Mouse (Mus musculus): ENCODE results near the gene Mtmr3.

Gene Mtmr3

DNA sequence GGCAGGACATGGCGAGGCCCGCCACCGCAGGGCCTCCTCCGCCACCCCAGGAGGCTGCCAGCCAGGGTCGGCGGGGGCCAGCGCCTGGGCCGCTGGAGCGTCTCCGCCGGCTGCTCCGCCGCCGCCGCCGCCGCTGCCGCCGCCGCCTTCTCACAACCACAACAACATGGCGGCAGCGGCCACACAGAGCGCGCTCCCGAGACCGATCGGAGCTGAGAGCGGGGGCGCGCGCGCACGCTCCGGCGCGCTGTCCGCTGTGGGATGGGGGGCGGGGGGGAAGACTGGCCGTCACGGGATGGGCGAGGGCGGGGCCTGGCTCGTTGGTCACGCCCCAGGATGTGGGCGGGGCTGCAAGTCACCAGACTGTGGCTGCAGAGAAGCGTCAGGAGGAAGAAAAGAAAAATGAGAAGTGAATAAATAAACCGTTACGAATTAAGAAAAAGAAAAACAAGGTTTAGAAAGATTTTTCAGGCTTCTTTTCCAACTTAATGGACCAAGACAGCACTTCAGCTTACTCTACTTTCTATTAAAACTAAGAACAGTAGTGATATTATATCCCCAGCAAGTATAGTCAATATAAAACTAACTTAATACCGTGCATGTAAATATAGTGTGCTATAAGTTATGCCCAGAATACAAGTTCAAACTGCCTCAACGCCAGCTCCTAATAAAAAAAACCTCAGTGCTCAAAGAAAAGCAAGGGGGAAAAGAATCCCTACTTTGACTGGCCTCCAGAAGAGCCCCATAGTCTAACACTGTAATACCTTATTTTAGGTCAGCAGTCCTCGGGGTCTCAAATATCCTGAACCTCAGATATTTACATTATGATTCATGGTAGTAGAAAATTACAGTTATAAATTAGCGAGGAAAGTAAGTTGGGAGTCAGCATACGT lies at the start of gene Mtmr3:
Mtmr3 (minus strand) TSS at position 256 of the 893 bp plus-strand sequence.
- peak; percentile 88 for DNase-seq (ENCODE audit: low read depth)

DNA sequence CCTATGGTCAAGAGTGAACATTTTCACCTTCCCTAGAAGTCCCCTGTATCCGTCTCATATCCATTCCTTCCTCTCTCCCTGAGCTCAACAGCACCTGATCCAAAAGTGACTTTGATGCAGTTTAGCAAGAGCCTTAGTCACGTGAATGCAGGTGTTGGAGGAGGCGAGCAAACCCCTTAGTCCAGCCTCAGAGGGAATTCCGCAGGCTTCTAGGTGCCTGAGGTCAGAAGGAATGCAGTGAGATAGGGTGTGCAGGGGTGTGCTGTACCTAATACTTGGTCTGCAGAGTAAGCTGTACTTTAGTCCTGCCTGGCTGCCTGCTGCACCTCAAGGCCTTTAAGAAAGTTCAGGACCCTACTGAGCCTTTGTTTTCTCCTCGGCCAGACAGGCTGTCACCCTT lies 49.1 kb upstream of the Mtmr3 start:
- no peak for DNase-seq (ENCODE audit: low read depth)

DNA sequence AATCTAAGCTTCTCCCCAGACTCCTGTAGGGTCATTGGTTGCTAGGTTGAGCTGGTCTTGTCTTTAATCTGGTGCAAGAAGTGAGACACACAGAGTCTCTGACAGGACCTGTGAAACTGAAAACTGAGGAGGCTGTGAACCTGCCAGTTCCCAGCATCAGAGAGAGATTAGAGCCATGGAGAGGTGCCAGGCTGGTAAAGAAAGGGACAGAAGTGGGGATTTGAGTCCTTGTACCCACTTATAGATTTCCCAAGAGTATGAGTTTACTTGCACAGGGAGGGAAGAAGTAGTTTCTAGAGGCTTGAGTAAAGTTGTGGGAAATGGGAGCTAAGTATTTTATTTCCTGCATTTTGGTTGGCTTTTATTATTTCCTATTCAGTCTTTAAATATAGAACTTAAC lies 46.5 kb upstream of the Mtmr3 start:
- DNase-seq (ENCODE audit: low read depth) = no peak

DNA sequence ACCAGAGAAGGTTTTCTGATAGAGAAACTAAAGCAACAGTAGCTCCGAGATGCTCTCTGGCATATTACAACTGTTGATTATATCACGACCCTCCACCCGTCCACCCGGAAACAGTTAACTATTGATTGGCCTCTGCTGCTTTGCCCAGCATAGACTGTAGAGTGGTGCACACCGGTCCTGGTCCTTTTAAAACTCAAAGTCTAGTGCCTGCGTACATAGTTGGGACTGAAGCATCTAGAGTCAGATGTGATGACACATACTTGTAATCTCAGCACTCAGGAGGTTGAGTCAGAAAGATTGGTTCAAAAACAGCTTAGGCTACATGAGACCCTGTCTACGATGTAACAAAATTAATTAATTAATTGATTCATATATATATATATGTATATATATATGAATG lies 43.6 kb upstream of the Mtmr3 start:
- no peak for DNase-seq (ENCODE audit: low read depth)

DNA sequence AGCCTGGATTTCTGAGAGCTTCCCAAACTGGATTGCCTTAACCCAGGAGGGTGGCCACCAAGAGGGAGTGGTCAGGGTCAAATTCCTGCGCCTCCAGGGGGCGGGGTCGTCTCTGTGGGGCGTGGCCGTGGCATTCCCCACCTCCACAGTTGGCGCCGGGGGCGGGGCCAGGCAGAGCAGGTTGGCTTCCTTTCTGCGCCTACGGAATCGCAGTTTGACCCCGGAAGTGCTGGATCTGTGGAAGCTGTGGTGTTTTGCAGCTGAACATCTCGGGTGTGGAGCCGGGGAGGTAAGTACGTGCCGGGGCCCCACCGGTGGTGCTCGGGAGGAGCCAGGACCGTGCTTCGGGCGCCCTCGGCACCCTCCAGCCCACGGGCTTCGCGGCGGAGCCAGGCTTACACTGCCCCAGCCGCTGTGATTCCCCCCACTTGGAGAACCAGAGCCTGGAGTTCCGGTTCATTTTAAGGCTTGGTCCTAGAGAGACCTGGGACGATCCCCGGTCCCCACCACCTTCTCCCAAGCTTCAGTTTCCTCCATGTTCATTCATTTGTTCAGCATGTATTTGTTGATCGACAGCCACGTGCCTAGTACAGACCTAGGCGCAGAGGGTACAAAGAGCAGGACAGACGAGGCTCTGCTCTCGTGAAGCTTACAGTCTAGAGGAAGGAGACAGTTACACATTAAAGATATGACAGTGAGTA lies 43.0 kb upstream of the Mtmr3 start, which contains the start of gene Ascc2:
Ascc2 (plus strand) TSS at position 214 of the 701 bp plus-strand sequence.
- DNase-seq (ENCODE audit: low read depth) = peak; percentile 90

DNA sequence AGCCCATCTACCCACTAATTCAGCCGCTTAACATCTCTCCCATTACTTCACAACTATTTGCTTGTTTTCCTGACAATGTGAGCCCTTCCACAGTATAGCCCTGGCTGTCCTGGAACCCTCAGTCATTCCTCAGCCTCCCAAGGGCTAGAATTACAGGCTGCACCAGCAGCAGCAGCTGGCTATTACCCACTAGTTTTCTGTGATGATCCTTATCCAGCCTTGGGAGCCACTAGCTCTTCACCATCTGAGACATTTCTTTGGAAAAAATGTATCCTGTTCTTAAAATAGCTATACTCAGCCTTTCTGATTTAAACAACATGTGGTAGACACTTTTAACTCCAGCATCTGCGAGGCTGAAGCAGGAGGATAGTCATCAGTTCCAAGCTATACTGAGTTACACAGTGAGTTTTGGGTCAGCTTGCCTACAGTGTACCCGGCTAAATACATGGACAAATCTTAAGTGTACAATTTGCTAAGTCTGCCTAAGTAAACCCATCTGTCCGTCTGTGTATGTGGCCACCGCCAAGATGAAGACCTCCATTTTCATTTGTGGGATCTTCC lies 42.2 kb upstream of the Mtmr3 start:
- DNase-seq (ENCODE audit: low read depth) = no peak

DNA sequence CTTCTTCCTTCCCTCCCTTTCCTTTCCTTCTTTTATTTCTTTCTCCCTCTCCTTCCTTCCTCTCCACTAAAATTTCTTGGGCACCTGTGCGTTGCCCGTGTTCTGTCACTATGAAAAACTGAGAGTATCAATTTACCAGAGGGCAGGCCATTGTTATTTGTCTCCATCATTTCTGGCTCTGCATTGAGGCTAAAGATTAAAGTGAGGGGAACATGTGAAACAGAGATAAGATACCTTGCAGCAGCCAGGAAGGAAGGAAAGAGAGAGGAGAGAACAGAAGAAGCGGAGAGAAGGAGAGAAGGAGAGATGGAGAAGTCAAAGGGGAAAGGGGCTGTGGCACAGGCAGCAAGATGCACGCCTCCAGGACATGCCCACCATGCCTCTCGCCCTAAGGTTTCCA lies 39.7 kb upstream of the Mtmr3 start:
- DNase-seq (ENCODE audit: low read depth) = no peak

DNA sequence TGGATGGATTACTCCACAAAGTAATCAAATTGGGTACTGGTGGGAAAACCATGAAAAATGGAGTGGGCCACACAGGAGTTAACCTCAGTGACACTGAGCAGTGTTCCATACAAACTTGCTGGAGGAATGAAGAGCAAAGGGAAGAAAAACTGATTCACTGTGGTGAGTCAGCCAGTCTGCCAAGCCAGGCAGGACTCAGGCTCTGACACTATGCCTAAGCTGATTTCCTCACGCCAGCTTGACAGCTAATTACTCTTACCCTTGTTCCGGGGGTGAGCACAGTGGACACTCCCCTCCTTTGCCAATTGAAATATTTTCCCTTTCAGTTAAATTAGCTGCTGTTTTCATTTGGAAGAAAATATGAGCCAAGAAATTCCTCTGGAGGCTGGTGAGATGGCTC lies 38.8 kb upstream of the Mtmr3 start:
- no peak for DNase-seq (ENCODE audit: low read depth)

DNA sequence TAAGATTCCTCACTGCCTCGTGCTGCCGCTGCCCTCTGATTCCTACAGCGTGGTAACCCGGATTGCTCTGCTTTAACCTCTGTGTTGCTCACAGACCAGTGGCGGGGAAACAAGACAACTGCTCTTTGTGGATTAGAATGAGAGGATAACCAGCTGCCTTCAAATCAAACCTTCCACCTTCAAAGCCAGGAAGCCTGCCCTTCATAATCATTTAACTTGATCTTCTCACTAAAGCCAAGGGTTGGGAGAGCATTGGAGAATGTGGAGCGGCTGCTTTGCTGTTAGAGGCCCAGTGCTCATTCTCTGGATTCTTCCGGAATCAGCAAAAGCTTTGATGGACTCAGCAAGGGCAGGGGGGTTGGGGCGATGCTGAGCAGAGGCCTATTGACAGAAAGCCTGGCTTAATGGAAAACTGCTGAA lies 35.2 kb upstream of the Mtmr3 start:
- DNase-seq (ENCODE audit: low read depth) = no peak

DNA sequence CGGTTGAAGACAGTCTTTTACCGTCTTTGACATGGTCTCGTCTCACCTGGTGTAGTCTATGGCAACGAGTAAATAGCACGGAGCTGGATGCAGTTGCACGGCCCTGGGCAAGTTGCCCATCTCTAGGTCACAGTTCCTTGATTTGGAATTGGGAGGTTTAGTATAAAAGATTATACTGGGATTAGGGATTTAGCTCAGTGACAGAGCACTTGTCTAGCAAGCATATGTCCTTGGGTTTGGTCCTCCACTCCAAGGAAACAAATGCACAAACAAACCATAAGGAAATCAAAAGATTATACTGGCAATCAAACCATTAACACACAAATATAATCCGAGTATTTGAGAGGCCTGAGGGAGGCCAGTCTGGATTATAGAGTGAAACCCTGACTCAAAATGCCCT lies 33.0 kb upstream of the Mtmr3 start:
- no peak for DNase-seq (ENCODE audit: low read depth)

DNA sequence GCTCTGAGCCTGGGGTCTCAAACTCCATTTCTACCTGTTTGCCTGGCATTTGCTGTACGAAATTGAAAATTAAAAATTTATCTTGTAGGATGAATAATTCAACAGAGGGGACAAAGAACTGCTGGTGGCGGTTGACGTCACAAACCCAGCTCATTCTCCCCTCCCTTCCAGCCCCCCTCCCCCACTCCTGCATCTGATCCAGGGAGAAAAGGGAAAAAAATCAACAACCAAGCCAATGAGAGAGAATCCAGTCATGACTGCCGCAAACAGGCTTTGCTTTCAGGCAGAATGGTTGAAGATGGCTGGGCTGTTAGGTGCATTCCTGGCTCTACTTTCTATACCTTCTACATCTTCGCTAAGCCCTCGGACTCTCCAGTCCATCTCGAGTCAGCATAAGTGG lies 31.3 kb upstream of the Mtmr3 start:
- DNase-seq (ENCODE audit: low read depth) = no peak

DNA sequence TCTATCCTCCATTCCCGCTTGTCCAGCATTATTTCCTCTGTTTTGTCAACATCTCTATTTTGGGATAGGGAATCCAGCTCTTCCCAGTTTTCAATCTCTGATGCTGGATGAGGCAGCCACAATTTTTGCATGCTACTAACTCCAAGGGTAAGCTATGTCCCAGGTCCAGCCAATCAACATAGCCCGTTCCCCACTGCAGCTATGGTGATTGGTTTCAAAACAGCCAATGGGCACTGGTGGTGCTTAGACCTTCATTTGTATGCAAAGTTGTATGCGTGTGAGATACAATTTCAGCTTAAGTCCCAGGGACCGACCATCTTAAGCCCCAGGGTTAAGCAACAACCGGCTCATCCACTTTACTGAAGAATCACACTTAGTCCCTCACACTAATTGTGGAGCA lies 28.3 kb upstream of the Mtmr3 start:
- DNase-seq (ENCODE audit: low read depth) = no peak

DNA sequence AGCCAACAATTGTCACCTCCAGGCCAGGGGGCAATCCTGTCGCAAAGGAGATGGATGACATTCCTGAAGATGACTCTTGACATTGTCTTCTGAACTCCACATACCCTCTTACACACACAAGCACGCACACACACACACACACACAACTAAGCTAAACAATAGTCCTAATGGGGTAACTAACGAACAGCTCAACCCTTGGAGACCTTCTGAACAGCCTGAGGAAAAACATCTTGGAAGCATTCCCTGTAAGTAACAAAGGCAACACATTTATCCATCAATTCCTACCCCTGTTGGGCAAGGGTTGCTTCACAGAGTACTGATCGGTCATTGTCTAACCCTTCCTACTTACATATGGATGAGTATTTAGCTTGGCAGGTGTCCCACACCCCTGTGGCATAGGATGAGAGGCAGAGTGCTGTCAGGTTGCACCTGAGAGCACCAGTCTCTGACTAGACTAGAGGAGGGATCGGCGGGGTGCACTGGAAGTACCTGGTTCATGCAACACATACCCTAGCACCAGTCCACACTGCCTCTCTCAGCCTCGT lies 27.9 kb upstream of the Mtmr3 start:
- no peak for DNase-seq (ENCODE audit: low read depth)

DNA sequence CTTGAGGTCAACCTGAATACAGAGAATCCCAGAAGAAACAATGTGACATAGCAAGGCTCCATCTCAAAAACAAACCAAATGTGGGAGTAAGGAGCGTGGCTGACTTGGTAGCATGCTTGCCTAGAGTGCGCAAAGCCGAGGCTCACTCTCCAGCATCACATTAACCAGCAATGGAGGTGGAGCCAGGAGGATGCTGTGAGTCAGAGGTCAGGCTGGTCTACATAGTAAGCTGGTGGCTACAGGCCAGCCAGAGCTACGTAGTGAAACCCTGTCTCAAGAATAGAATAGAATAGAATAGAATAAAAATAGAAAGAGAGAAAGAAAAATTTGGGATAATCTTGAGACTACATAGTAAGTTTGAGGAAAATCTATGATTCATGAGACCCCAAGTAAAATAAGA lies 27.2 kb upstream of the Mtmr3 start:
- DNase-seq (ENCODE audit: low read depth) = no peak

DNA sequence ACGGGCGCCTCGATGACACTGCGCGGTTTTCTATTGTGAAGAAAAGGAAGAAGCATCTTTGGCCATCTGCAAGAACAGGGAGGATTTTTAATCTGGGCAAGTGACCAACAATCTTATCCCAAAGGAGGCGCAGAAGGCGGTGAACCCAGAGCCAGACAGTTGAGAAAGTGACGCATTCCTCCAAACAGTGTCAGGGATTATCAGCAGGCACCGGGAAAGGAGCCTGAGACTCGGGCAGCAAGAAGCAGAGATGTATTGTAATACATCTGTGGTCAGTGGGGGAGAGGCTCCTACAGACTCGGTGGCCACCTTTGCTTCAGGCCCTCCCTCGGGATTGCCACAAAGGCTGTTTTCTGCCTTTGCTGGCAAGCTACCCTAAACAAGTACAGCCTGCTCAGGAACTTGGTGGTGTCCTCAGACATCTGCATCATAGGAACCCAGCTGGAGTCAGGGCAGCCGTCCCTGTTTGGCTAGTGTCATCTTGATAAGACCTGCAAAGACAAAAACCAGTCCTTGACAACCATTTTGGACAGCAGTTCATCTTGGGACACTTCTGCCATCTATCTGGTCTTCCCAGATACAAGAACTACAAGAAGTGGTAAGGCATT lies 25.9 kb upstream of the Mtmr3 start:
- no peak for DNase-seq (ENCODE audit: low read depth)

DNA sequence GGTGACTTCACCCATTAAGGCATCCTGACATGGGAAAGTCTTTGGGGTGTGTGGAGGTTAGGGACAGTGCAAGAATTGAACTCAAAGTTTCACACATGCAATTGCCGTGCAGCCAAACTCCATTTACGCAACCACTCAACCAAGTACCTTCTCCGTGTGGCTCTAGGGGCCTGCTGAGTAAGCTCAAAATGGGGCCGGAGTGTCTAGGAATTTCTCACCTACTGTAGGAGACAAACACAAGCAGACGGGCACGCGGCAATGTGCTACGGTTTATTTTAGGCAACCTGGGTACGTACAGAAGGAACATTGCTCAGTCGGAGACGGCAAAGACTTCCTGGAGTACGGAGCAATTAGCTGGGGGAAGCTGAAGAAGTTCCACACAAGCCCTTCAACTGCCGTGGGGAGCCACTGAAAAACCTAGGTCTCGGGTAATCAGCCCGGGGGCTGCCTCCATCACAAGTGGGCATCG lies 25.4 kb upstream of the Mtmr3 start, which contains the start of gene Gm11032:
Gm11032 (plus strand) TSS at position 51 of the 469 bp plus-strand sequence.
- no peak for DNase-seq (ENCODE audit: low read depth)

DNA sequence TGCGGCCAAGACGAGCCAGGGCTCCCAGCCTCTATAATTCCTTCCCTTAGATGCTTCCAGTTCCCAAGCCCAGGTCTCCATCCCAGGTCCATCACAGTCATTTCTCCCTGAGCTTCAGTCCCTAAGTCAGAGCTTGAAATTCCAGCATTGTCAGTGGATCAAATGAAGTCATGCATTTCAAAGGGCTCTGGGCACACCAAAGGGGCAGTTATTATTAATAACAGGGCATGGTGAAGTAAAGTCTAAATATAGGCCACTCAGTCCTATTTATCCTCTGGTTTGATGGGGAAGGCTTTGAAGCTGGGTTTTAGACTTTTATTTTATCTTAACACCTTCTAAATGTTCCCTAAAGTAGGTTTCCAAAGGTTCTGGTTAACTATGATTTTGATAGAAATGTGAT lies 17.2 kb upstream of the Mtmr3 start:
- no peak for DNase-seq (ENCODE audit: low read depth)

DNA sequence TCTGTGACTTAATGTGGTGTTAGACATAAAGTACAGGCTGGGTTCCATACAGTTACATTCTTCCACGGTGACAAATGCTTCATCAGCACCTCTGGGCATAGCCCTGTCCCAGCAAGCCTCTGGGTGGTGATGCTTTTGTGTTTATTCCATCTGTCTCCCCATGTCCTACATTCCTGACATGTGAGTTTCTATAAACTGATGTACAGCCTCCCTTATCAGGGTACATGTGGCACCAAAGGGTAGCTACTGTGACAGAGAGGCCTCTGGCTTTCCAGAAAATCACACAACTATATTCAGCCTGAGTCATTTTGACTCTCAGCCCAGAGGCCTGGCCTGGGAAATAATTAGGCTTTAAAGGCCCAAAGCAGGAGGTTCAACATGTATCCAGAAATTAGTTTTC lies 11.9 kb upstream of the Mtmr3 start:
- no peak for DNase-seq (ENCODE audit: low read depth)

DNA sequence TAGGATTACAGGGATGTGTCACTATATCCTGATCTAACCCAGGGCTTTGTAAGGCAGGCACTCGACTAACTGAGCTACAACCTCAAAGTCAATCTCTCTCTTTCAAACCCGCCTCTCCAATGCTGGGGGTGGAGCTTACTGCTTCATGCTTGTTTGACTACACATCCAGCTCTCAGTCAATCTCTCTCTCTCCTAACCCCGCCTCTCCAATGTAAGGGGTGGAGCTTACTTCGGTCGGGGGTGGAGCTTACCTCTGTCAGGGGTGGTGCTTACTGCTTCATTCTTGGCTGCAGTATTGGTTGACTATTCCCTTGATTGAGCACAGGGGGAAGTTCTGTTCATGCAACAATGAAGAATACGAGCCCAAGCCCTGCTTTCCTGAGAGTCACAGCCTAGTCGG lies 10.8 kb upstream of the Mtmr3 start:
- DNase-seq (ENCODE audit: low read depth) = peak; percentile 60

DNA sequence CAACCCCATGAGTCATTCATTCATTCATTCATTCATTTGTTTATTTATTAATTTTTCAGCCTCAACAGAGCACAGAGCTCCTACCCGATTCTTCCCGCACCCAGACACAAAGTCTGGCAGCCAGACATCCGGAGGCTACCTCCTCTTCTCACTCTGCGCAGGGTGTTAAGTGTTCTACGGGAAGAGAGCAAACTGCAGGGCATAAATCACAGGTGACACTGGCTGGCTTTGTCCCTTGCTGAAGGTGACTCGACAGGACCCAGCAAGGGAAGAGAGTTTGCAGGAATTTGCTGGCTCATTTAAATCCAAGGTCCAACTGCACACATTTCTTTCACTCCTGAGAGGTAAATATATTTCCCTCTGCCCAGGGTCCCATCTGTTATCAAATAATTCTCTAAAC lies 9.8 kb upstream of the Mtmr3 start:
- no peak for DNase-seq (ENCODE audit: low read depth)

DNA sequence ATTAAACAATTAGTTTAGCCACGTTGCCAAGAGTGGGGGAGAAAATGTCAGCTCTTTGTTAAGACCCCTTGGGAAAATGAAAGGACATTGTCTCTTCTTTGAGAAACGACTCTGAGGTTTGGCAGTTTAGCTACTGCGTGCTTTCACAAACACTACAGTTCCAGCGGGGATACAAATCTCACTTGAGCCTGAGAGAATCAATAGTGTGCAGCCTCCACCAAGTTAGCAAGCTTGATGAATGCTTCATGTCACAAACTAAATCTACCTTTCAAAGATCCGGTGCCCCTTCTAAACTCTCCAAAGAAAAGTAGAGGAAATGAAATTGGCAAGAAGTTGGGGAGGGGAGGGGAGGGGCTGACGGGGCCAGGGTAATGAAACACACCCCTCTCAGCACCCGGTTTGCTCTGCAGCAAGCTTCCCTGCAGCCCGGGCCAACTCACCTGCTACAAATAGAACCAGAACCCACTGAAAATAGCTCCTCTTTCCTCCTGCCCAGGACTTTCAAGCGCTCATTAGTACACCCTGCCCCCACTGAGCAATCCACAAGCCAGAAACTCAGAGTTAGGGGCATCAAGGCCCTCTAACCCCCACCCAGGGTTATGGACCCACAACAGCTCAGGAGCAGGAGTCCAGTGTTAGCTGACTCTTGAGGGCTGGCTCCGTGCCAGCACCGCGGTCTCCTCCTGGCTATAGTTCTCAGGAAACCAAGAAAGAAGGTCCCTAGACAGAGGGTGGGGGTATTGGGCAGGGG lies 8.2 kb upstream of the Mtmr3 start:
- no peak for DNase-seq (ENCODE audit: low read depth)
